Mouse (Mus musculus): ENCODE results near the gene Chpf2.
"Not testable (repeated sequence)": the region's sequence is repeated elsewhere in the genome, so short reads cannot be mapped to it uniquely, and the experiment has no call there.

Chpf2 gene

DNA sequence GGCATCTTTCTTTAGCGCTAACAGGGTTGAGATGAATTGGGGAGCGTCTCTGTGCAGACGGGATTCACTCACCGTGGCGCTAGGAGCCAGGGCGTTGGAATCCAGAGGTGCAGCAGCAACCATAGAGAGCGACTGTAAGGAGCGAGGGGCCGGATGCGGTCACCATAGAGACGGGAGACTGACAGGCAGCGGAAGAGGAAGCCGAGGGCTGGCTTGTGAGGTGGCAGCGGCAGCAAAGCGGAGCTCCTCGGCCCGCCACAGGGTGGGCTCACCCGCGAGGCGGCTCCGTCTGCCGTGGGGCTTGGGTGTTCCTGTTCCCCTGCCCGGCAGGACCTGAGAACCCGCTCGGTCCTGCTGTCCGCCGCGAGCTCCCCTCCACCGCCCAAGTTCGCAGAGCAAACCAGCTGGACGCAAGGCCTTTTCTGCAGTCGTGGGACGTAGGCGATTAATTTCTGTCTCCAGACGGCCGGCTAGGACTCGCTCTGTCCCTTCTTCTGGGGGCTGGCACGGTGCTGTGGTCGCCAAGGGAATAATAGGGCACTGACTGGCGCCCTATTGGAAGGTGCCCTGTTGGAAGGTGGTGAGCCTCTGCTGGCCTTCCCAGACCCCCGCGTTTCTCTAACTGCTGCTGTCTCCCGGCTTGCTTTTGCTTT is at the start of gene Chpf2:
Gene Chpf2 (plus strand): TSS at position 195 of the 653 bp plus-strand sequence.
- DNase-seq = peak; percentile 80 to 89

DNA sequence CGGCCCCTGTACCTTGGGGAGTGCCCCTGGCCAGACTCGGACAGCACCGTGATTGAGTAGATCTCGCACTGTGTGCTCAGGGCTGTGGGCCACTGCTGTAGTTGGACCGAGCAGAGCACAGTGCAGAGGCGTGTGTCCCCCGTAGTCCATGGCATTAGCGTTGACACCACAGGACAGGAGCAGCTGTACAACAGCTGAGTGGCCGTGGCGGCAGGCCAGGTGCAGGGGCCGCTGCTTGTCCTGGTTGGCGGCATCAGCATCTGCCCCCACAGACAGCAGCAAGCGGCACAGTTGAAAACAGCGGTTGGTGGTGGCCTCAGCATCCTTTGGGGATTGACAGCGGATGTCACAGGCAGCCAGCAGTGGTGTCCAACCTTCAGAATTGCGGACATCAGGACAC is 48.9 kb upstream of the Chpf2 start:
- no peak for DNase-seq

DNA sequence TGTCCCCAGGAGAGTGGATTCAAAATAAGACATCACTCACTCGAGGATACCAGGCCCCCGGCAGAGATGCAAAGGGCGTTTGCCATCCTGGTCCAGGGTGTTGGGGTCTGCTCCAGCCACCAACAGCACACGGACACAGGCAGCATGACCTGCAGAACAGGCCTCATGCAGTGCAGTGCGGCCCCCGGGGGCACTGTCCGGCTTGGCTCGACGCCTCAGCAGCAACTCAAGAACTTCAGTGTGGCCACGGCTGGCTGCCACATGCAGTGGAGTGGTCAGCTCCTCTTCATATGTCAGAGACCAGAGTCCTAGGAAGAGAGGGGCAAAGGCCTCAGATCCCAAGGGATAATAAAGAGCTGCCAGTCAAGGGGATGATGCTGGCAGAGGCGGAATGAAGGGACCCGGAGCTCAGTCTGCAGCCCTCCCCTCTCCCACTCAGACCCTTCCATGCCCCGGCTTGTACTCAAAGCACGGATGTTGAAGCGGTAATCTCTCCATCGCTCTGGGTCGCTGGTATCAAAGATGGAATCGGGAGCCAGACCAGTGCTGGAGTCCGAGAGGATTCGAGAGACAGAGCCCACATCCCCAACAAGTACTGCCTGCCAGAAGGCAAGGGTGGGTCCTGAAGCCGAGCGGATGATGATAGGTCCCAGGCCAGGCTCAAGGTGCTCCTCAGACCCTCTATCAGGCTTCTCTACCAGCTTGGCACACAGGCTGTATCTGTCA is 46.8 kb upstream of the Chpf2 start:
- no peak for DNase-seq

DNA sequence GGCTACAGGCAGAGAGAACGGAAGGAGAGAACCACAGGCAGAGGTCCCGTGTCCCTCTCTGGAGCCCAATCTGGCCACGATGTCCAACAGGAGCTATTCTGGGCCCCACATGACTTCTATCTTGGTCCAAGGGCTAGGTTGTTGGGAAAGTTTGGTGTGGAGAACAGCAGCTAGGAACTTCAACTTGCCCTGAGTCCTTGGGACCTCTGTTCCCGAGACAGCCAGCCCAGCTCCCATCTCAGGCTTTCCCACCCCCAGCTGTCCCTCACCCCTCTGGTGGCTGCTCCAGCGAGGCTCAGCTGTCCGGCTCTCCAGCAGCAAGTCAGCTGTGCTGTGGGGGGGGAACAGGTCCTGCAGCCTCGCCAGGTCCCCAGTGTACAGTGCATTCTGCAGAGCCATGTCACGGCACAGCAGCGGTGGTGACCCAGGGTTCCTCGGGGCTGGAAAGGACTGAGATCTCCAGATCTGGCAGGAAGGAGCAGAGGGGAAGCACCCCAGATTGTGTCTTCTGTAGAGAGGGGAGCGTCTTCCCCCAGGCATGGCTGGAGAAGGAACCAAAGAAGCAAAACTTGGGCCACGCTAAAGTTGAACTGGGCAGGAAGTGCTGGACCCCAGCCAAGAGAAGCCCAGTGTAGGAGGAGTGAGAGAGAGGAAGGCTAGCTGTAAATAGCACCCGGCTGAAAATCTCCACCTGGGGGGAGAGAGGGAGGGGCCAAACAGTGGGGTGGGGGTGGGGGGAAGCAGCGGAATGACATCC is 46.0 kb upstream of the Chpf2 start, which contains the start of gene Asb10:
Gene Asb10 (minus strand): TSS at position 592 of the 757 bp plus-strand sequence.
- DNase-seq = peak in 1 of 2 experiments; percentile 25

DNA sequence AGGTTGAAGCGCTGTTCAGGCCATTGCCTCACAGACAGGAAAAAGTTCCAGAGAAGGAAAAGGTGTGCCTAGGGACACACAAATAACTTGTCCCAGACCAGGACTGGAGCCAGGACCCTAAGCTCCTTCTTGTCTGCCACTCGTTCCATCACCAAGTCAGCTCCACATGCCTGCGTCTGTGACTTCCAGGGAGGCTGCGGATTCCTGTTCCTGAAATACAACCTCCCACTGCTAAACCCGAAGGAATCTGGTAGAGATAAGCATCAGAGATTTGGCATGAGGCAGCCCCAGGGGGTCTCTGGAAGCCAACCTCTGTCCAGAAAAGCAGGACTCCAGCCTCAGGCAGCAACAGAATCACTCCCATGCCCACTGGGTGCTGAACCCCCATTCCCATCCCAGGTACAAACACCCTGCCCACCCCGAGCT is 45.4 kb upstream of the Chpf2 start:
- no peak for DNase-seq

DNA sequence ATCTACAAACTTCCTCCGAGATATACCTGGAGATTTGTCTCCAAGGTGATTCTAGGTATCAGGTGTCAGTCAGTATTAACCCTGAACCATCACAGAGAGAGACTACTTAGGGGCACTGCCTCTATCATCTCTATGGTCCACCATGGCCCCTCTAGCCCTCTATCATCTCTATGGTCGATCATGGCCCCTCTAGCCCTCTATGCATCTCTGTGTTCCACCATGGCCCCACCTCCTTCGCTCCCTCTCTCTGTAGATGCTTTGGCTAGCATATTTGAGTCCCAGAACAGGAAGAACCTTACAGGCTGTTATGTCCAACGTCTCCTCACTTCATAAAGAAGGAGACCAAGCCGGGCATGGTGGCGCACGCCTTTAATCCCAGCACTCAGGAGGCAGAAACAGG is 43.9 kb upstream of the Chpf2 start:
- no peak for DNase-seq

DNA sequence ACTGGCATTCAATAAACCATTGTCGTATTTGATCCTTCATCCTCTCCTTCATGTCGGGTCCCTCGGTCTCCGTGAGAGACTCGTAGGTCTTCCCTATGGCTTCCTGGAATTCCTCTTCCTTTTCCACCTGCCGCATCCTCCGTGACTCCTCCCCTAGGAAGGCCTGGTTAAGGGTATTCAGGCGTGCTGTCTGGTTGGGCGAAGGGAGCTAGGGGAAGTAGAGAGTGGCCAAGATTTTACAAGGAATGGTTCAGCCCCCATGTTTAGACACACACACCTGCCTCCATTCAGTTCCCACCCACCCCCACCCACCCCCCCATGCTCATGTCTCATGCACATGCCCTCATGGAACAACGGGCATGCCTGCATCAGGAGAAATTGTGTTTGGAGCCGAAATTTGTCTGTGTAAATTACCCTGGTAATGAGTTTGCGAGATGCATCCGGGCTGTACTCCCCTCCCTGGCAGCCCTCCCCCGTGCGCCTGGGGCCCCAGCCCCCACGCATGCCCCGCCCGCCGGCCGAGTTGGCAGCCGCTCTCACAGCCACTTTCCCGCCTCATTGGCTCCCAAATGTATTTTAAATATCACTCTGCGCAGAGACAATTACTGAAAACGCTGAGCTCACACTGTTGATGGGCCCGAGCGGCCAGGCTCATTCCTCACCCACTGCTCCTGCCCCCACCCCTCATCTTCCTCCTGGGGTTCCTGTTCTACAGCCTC is 35.8 kb upstream of the Chpf2 start:
- peak in 1 of 2 experiments; percentile 48 for DNase-seq

DNA sequence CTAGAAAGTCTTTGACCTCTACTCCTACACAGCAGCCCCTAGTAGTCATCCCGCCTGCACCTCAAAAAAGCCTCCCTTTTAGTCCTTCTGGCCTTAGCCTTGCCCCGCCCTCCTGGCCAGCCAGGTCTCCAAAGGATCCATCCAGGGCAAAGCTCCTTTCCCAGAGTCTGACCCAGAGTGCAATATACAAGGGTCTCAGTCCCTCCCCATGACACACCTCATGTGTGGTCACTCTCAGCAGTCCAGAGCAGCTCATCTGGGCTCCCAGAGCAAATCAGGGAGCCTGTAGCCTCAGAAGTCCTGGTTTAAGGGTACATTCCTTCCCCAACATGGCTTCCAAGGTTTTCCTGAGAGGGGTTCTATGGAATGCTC is 35.2 kb upstream of the Chpf2 start:
- no peak for DNase-seq

DNA sequence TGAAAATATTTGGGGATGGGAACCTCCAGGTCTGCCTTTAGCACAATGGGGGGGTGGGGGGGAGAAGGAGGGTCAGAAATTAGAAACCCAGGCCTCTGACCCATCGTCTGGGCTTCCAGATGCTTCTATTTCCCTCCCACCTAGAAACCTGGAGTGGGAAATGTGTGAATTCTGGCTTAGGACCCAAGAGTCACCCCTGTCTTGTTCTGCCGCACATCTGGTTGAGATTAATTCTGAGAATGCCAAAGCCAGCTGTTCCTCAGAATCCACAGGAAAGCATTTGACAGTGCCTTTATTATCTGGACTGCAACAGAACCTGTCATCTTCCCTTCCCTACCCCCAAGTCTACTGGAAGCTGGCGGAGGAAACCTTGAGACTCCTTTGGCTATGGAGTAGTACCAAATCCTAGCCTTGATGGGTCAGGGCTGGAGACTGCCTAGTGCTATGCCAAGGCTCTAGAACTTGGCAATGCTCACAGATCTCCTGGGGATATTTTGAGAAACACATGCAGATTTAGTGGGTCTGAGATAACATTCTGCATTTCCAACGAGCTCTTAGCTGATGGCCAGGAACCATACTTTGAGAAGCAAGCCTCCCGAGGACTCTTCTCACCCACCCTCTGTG is 32.8 kb upstream of the Chpf2 start:
- no peak for DNase-seq

DNA sequence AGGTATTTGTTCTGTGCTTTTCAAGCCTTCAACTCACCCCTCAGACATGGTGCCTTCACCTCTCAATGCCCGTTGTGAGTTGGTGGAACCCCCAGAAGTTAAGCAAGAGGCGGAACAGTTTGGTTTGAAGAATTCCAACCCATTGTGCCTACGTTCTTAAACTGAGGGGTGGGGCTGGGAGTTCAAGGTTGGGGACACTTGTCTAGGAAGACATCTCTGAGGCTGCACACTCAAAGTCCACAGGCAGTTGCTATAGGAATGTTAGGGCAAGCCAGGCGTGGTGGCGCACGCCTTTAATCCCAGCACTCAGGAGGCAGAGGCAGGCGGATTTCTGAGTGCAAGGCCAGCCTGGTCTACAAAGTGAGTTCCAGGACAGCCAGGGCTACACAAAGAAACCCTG is 31.2 kb upstream of the Chpf2 start:
- not testable (repeated sequence) for DNase-seq

DNA sequence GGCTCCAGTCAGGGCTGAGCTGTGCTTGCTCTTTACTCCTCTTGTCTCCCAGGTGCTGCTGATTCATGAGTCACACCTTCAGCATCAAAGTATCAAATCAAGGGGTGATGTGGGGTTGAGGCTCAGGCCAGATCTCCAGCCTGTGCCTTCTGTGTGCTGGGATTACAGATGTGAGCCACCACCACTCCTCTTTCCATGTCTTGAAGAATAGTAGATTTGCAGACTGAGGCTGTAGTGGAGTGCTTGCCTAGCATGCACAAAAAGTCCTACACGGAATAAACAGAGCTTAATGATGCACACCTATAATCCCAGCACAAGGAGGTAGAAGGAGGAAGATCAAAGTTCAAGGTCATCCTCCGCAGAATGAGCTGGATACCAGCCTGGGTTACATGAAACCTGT is 29.8 kb upstream of the Chpf2 start, which contains the start of gene 4931409K22Rik:
Gene 4931409K22Rik (minus strand): TSS at position 101 of the 400 bp plus-strand sequence.
- no peak for DNase-seq

DNA sequence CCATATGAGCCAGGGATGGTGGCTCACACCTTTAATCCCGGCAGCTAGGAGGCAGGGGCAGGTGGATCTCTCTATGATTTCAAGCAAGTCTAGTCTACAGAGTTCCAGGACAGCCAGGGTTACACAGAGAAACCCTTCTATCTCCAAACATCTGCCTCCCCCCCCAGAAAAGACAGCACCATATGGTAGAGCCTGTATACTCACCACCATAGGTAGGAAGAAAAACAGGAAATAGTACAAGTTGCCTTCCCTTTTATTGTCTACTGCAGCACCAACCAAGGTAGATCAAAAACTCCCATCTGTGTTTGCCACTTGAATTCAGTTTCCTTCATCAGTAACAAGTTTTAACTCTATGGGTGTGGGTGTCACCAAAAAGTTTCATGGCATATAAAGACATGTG is 10.6 kb upstream of the Chpf2 start:
- DNase-seq = no peak

DNA sequence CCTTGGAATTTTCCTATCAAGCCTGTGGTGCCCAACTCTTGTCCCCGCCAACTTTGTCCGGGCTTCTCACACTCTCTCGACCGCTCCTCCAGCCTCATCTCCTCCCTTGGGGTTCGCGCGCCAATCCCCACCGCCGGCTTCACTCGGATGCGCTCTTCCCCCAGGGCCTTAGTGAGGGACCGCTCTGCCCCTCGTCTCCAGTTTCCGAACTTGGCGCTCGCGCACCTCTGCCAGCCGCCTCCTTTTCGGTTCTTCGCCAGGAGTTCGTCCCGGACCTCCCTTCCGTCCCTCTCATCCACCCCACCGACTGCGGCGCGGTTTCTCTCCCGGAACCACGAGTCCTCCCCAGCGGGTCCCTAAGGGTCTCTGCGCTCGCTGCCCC is 9.7 kb upstream of the Chpf2 start:
- no peak for DNase-seq

DNA sequence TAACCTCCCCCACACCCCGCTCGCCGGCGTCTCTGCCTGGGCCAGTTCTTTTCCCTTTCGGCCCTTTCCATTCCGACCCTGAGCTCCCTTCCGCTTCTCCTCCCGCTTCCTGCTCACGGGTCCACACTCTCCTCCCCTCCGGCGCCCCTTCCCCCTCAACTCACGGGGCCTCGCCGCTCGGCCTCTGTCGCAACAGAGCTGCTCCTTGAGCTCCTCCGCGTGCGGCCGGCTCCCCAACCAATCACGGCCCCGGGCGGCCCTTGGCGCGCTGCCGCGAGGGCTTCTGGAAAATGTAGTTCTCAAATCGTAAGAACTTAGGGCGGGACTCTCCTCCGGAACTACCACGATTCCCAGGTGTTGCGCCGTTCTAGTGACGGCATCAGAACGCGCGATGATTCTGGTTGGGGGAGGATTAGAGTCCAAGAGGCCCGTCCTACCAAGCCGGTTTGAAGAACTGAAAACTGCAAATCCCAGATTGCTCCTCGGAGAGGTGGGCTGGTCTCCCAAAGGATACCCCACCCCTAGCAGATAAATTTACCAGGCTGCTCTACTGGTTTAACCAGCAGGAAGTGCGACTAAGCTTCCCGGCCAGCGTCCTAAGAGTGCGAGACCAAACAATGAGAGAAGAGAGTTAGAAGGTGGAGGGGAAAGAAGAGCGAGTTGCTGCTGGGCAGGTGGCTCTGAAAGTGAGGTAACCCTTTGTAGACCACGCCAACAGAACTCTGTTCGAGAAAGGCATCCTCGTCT is 9.2 kb upstream of the Chpf2 start, which contains the start of gene Abcf2:
Gene Abcf2 (minus strand): TSS at position 285 of the 747 bp plus-strand sequence.
- peak; percentile 100 for DNase-seq

DNA sequence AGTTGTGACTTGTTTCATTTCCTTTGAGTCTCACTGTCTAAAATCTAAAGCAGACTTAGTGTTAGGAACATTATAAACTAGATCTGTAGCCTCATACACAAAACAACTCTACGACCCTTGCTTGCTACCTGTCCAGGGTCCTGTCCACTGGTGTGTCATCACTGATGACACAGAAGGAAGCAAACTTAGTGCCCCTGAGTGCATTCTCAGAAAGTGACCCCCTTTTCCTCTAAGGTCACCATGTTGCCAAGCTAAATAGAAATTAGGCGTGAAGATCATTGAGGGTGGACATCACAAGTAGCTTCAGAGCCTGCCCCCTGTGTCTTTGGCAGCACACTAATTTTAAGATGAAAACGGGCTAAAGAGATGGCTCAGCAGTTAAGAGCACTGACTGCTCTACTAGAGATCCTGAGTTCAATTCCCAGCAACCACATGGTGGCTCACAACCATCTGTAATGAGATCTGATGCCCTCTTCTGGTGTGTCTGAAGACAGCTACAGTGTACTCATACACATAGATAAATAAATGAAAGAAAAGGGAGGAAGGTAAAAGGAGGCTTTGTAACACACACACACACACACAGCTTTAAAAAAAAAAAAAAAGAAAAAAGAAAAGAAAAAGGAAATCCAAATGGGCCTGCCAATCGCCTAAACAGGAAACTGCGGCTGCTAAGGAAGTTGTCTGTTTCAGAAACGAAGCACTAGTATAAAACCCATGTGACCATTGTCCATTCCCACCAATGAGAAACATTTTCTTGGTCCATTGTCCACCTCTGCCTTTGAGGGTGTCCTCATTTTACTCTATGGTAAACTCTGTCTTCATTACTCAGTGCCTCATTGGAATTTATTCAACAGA is 8.2 kb upstream of the Chpf2 start:
- DNase-seq = no peak

DNA sequence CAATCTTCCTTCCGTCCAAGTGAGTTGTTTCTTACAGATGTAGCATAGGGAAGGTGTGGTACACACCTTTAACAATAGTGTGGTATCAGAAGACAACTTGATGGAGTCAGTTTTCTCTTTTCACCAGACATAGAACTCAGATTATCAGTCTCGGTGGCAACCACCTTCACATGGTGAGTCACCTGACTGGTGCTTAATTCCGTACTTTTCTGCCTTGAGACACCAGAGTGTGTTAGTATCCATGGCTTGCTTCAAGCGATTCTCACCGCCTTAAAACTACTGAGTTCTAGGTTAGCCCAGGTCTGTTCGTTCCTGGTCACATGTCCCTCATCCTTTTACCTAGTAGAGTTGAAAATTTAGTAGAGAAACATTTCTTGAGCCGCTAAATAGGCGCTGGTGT is 435 bp upstream of the Chpf2 start:
- peak in 1 of 2 experiments; percentile 14 for DNase-seq

DNA sequence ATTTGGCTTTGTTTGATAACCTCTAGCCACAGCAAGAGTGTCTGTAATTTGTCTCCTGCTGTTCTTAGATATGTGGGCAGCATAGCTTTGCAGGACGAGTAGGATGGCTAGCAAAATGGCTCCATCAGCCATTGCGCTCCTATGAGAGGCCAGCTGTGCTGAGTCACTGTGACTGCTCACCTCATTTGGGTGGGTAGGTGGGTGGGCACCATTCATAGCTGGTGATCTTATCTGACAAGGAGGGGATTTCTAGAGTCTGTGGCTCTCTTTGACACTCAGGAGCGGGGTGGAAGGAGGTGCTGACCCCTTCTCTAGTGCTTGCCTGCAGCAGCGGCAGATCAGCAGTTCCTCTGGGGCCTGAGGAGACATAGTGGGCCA is 648 bp downstream of the Chpf2 start:
- DNase-seq = peak; percentile 14 to 15

DNA sequence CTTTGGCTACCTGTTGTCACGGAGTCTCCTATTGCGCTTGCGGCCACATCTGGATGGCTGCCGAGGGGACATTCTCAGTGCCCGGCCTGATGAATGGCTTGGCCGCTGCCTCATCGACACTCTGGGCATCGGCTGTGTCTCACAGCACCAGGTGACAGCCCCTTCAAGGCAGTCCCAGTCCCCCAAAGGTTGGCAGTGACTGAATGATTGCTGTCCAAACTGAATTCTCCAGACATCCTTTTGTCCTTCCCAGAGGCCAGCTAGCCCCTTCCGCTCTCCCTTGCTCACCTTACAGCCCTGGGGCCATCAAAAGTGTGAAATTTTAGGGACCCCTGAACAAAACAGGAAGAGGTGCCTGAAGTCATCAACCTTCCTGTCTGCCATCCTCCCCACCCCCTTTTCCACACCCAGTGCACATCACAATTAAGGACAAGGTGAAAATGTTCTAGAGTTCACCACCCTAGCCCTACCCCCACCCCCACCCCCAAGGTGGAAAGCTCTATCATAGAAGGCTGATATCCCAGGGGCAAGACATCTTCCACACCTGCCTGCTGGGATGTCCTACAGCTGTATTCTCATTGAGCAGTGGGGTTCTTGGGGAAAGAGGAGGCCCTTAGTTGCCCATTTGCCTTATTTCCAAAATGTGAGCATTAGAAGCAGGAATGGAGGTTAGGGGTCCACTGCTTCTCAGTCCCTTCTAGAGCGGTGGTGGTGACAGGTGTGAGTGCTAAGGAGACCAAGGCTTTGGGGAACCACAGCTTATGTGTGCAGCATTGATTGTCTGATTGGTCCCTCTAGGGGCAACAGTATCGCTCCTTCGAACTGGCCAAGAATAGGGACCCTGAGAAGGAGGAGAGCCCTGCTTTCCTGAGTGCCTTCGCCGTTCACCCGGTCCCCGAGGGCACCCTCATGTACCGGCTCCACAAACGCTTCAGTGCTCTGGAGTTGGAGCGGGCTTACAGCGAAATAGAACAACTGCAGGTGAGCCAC is 3.3 kb downstream of the Chpf2 start:
- no peak for DNase-seq

DNA sequence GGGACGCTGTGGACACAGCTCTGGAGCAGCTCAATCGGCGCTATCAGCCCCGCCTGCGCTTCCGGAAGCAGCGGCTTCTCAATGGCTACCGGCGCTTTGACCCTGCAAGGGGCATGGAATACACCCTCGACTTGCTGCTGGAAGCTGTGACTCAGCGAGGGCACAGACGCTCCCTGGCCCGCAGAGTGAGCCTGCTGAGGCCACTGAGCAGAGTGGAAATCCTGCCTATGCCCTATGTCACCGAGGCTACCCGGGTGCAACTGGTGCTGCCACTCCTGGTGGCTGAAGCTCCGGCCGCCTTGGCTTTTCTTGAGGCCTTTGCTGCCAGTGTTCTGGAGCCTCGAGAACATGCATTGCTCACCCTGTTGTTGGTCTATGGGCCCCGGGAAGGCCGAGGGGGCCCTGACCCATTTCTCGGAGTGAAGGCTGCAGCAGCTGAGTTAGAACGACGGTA is 4.8 kb downstream of the Chpf2 start:
- peak in 1 of 2 experiments; percentile 26 for DNase-seq
